Mouse (Mus musculus) Patski (cell line): Measurements from ENCODE around the gene Fxyd2. TPM values are rescaled to one million over a fixed set of nuclear protein-coding genes. Genes with fewer than 3 reads are reported as not detected.

ENCODE experiments used
- ATAC-seq: fragments of 100-300 bp; one replicate; pipeline ENCODE4 v1.8.0; 2021
- CTCF ChIA-PET: fragments of 350-600 bp; sonication (Branson Sonifier 250); formaldehyde crosslinking; loops from one replicate; lab custom pipeline; 2022; ENCODE audit warnings: inconsistent platforms; lab: Charles Lee
- POLR2A ChIA-PET: fragments of 350-600 bp; sonication (Branson Sonifier 250); formaldehyde crosslinking; loops from one replicate; lab custom pipeline; 2022; ENCODE audit warnings: antibody characterized with exemption, inconsistent platforms; lab: Charles Lee
- DNase-seq: peaks from one replicate; pipeline ENCODE4 v3.0.0-alpha.2; 2011; ENCODE audit warnings: low read depth, low spot score
- H3K27me3 ChIP-seq: fragments of 371-371 bp; one replicate; pipeline ENCODE4 v1.5.1; 2021
- CTCF ChIP-seq: fragments of 100-300 bp; IDR thresholded peaks from one replicate; pipeline ENCODE4 v1.5.1; 2021
- in situ Hi-C: fragments of 300-500 bp; cut with MboI; formaldehyde crosslinking; loops from 3 replicates; pipeline ENCODE4 v1.11.1; 2018; ENCODE audit warnings: low pct_unique_long_range_greater_than_20kb, mixed read lengths
- polyA plus RNA-seq: library from polyadenylated mRNA; unstranded; gene quantifications from one replicate; pipeline ENCODE4 v1.2.3, GENCODE M21; 2021

Gene Fxyd2
- polyA plus RNA-seq, 1 experiment from 2014 or later, result 121 TPM

- DNase-seq, result no peak
- ATAC-seq, result no peak
- no peak for TF ChIP-seq CTCF
- in situ Hi-C loops, result loop anchor here (10.0 kb wide), 1 partner anchor 174 kb away; no protein-coding TSS in a partner anchor
- CTCF ChIA-PET, result no interaction called here
- no peaks in the 10 kb centered on the region for H3K27me3 ChIP-seq
- POLR2A ChIA-PET, result no interaction called here
Observed at GRCm38 (mm10) chr9:45410614-45411013, 11.1 kb downstream of the Fxyd2 start.

GRCm38 (mm10) chr9:45411111-45411510, 11.6 kb downstream of the Fxyd2 start:
- no peak for TF ChIP-seq CTCF
- in situ Hi-C loops, result loop anchor here (10.0 kb wide), 1 partner anchor 174 kb away; no protein-coding TSS in a partner anchor
- CTCF ChIA-PET, result interaction anchor here (1.3 to 1.7 kb wide), 3 partner anchors 16 to 343 kb away, joined by 4 to 6 read pairs (median 4); no protein-coding TSS in a partner anchor
- no peak for DNase-seq
- no peak for ATAC-seq
- POLR2A ChIA-PET, result no interaction called here
- H3K27me3 ChIP-seq, result no peaks in the 10 kb centered on the region

GRCm38 (mm10) chr9:45411803-45412202, 12.3 kb downstream of the Fxyd2 start:
- no peak for ATAC-seq

GRCm38 (mm10) chr9:45412287-45412686, 12.8 kb downstream of the Fxyd2 start:
- ChIA-PET POLR2A (no interaction called here), CTCF (interaction anchor here (0.8 to 1.8 kb wide), 7 partner anchors 9 to 342 kb away, joined by 3 to 6 read pairs (median 4); no protein-coding TSS in a partner anchor)
- in situ Hi-C loops, result loop anchor here (10.0 kb wide), 1 partner anchor 173 kb away; no protein-coding TSS in a partner anchor
- ATAC-seq, result no peak
- no peak for DNase-seq
- H3K27me3 ChIP-seq, result no peaks in the 10 kb centered on the region
- TF ChIP-seq CTCF, result peak; percentile 72

More at GRCm38 (mm10) chr9:45411803-45412202, 12.3 kb downstream of the Fxyd2 start:
- no peak for DNase-seq
- ChIA-PET CTCF (interaction anchor here (0.8 to 1.8 kb wide), 6 partner anchors 10 to 343 kb away, joined by 3 to 6 read pairs (median 4); no protein-coding TSS in a partner anchor), POLR2A (no interaction called here)
- in situ Hi-C loops, result loop anchor here (10.0 kb wide), 1 partner anchor 173 kb away; no protein-coding TSS in a partner anchor
- peak; percentile 59 for TF ChIP-seq CTCF
- H3K27me3 ChIP-seq, result no peaks in the 10 kb centered on the region

- TF ChIP-seq CTCF, result no peak
- DNase-seq (no peak), ATAC-seq (no peak)
- CTCF ChIA-PET, result interaction anchor here (0.8 to 1.8 kb wide), 7 partner anchors 10 to 342 kb away, joined by 3 to 6 read pairs (median 4); no protein-coding TSS in a partner anchor
- POLR2A ChIA-PET, result no interaction called here
- no peaks in the 10 kb centered on the region for H3K27me3 ChIP-seq
- in situ Hi-C loops, result loop anchor here (10.0 kb wide), 1 partner anchor 172 kb away; no protein-coding TSS in a partner anchor
Observed at GRCm38 (mm10) chr9:45412700-45413477, 13.4 kb downstream of the Fxyd2 start.

- DNase-seq, result no peak
- ChIA-PET POLR2A (no interaction called here), CTCF (interaction anchor here (0.8 to 1.8 kb wide), 3 partner anchors 11 to 25 kb away, joined by 3 to 6 read pairs (median 3); no protein-coding TSS in a partner anchor)
- peak; percentile 64 for TF ChIP-seq CTCF
- H3K27me3 ChIP-seq, result no peaks in the 10 kb centered on the region
- ATAC-seq, result no peak
- in situ Hi-C loops, result loop anchor here (10.0 kb wide), 1 partner anchor 171 kb away; no protein-coding TSS in a partner anchor
Observed at GRCm38 (mm10) chr9:45413478-45414140, 14.1 kb downstream of the Fxyd2 start.

GRCm38 (mm10) chr9:45415912-45416311, 16.4 kb downstream of the Fxyd2 start:
- POLR2A ChIA-PET, result no interaction called here
- no peaks in the 10 kb centered on the region for H3K27me3 ChIP-seq
- no peak for DNase-seq
- in situ Hi-C loops, result loop anchor here (5.0 to 10.0 kb wide), 2 partner anchors 169 to 346 kb away; no protein-coding TSS in a partner anchor
- ATAC-seq, result no peak
- TF ChIP-seq CTCF, result peak; percentile 78
- CTCF ChIA-PET, result no interaction called here

GRCm38 (mm10) chr9:45417245-45417644, 17.8 kb downstream of the Fxyd2 start:
- ChIA-PET POLR2A (no interaction called here), CTCF (interaction anchor here (1.3 kb wide), 1 partner anchor 221 kb away, joined by 3 read pairs; no protein-coding TSS in a partner anchor)
- ATAC-seq (peak; percentile 71), DNase-seq (no peak)
- peak; percentile 69 for TF ChIP-seq CTCF
- no peaks in the 10 kb centered on the region for H3K27me3 ChIP-seq
- in situ Hi-C loops, result loop anchor here (5.0 to 10.0 kb wide), 2 partner anchors 168 to 345 kb away; no protein-coding TSS in a partner anchor

GRCm38 (mm10) chr9:45418252-45418651, 18.8 kb downstream of the Fxyd2 start:
- ATAC-seq (no peak), DNase-seq (no peak)

GRCm38 (mm10) chr9:45421209-45421608, 21.7 kb downstream of the Fxyd2 start:
- ChIA-PET POLR2A (no interaction called here), CTCF (no interaction called here)
- no peak for TF ChIP-seq CTCF
- no peak for DNase-seq
- ATAC-seq, result no peak
- peaks cover 6% of the 10 kb centered on the region for H3K27me3 ChIP-seq
- in situ Hi-C loops, result no loop called here

More at GRCm38 (mm10) chr9:45418252-45418651, 18.8 kb downstream of the Fxyd2 start:
- TF ChIP-seq CTCF, result no peak
- in situ Hi-C loops, result loop anchor here (5.0 to 10.0 kb wide), 2 partner anchors 167 to 344 kb away; no protein-coding TSS in a partner anchor
- ChIA-PET POLR2A (no interaction called here), CTCF (no interaction called here)
- no peaks in the 10 kb centered on the region for H3K27me3 ChIP-seq
